Mouse (Mus musculus): ENCODE data around the gene Rgs3. TPM values are rescaled to one million over a fixed set of nuclear protein-coding genes. Genes with fewer than 3 reads are reported as not detected.

Rgs3 gene
- total RNA-seq (2021): 10 to 100 TPM; 64.1 to 69.4 TPM

DNA sequence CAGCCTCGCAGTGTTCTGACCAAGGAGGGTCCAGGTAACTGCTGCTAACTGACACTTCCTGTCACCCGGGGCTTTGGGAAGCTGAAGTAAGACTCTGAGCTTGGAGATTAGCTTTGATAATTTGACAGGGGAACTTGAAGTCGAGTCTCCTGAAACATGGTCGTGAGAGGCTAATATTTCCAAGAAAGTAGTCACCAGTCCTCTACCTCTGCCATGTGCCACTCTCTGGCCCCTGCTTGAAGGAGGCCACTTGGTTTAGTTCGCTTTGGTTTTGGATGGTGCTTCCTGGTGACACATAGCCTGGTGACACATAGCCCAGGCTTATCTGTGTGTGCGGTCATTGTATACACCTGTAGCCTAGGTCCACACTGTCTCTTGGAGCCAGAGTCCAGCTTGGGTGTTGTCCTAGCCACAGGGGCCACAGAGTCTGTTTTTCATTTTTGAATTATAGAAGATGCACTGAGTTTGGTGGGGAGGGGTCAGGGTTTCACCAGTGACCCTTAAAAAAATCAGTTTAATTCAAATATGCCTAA lies at the start of gene Rgs3:
TSS of gene Rgs3 (plus strand) at position 51 of the 533 bp plus-strand sequence.
- no peak for DNase-seq

- no peak for DNase-seq
Measured at GRCm38 (mm10) chr4:62509946-62510345, 49.7 kb upstream of the Rgs3 start.

GRCm38 (mm10) chr4:62513998-62514506 lies 45.6 kb upstream of the Rgs3 start:
- no peak for DNase-seq

- DNase-seq: no peak
Measured at GRCm38 (mm10) chr4:62514995-62515394, 44.7 kb upstream of the Rgs3 start.

DNA sequence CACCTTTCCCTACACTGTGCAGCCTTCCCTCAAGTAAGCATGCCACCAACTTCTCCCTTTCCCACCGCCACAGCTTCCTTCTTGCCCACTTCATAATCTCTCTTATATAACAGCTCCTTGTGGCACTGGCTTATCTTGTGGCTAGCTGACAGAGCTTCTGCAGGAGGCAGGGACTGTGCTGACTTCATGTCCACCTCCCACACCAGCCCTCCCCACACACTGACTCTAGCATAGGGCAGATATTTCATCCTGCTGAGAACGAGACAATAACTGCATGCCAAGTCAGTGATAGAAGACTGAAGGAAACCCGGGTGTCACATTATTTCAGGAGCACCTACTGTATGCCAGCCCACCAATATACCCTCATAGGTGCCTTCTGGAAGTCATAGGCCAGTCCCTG lies 44.2 kb upstream of the Rgs3 start:
- no peak for DNase-seq

- peak; percentile 68 for DNase-seq
Measured at GRCm38 (mm10) chr4:62516079-62516478, 43.6 kb upstream of the Rgs3 start.

- no peak for DNase-seq
Measured at GRCm38 (mm10) chr4:62516579-62516978, 43.1 kb upstream of the Rgs3 start.

GRCm38 (mm10) chr4:62517046-62517445 lies 42.6 kb upstream of the Rgs3 start:
- no peak for DNase-seq

DNA sequence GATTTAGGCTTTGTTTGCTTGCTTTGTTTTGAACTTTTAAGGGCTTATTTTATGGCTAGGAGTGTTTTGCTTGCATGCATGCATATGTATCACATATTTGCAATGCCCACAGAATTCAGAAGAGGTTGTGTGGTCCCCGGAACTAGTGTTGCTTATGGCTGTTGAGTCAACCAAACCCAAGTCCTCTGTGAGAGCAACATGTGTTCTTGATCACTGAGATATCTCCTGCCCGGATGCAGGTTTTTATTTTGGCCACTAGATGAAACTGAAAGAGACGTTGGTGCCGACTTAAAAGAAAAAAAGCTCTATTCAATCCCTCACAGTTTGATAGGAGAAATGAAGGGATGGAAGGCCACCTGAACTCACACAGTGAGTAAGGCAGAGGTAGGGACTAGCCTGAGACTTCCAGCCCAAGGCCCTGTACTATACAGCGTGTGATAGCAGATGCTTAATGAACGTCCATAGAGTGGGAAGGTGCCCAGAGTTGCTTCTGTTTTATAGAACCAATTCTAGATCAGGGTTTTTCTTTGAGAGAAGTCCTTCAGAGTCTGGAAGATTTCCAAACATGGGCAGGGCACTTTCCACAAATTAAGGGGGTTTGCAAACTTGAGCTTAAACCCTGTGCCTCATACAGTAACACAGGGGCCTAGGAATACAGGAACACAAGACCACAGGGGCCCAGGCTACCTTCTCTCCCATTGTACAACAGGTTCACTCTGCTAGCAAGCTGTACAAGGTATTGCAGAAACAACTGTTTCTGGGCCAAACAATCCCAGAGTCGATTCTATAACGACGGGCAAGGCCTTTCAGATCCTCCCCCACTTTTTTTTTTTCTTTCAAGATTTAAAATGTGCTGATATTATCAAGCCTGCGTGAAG lies 41.9 kb upstream of the Rgs3 start:
- no peak for DNase-seq

DNA sequence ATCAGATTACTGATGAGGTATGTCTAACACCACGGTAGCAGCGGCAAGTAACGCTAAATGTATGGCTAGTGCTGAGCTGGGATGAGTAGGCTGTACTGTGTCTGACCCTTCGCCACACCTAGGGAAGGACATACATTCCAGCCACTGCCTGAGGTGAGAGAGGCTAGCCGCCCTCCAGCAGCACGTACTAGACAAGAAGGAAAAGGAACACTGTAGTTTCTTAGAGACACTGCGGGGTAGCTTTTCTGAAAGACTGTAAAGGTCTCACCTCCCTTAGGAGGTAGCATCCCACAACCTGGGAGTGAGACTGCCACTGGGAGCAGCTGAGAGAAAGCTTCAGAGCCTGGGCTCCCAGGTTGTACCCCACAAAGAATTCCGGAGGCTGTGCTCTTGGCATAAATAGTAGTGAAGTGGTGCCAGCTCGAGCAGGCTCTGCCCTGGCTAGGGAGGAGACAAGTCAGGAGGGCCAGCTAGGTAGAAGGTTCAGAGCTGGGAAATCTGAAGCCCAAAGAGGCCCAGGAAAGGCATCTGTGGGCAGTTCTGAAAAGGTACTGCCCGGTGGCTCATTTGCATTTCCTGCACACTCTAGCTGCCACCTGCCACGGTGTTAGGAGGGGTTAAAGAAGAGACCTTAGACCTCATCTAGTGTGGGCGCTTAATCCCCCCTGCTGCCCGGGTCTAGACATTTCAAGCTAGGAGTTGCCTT lies 41.1 kb upstream of the Rgs3 start:
- peak; percentile 56 for DNase-seq

DNA sequence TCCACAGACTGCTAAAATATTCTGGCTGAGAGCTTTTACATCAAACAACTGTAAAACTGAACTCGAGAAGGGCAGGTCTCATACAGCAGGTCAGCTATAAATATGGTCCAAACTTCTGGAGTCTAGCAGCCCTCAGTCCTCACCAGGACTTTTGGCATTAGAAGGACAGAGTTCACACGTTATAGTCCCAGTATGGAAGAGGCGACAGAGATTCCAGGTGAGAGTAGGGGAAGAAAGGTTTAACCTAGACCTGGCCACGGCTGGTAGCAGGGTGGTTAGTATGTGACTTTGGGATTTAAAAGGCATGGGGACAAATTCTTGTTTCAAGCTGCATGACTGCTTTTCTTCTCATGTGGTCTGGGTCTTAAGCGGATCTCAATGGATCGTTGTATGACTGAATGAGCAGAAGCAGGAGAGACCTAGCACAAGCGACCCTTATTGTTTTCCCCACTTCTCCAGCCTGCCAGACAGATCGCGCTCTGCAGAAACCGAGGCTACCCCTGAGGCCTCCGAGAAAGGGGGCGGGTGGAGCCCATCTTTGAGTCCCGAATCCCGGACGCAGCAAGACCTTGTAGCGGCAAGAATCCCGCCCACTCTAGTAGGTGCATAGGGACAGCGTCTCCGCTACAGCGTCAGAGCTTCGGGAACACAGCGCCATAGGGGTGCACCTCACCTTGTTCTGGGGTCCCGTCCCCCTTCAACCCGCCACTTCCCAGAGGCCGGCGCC lies 40.4 kb upstream of the Rgs3 start:
- DNase-seq: no peak

DNA sequence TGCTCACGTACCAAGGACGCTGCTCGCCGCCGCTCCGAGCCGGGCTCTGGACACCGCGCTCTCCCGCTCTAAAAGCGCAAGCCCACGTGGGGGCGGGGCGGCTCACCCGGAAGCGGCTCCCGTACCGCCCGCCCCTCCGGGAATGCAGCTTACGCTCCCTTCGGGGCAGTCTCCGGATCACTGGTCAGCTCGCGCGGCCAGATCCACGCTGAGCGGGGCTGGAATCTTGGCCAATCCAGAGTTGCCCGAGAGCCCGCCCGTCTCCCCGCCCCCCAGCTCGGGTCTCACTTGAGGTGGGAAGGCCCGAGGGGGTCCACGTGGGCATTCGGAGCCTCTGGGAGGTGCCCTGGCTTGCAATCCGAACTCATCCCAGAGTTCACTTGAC lies 39.8 kb upstream of the Rgs3 start, which contains the start of gene Alad:
TSS of gene Alad (minus strand) at position 70 of the 385 bp plus-strand sequence.
- peak; percentile 92 for DNase-seq

DNA sequence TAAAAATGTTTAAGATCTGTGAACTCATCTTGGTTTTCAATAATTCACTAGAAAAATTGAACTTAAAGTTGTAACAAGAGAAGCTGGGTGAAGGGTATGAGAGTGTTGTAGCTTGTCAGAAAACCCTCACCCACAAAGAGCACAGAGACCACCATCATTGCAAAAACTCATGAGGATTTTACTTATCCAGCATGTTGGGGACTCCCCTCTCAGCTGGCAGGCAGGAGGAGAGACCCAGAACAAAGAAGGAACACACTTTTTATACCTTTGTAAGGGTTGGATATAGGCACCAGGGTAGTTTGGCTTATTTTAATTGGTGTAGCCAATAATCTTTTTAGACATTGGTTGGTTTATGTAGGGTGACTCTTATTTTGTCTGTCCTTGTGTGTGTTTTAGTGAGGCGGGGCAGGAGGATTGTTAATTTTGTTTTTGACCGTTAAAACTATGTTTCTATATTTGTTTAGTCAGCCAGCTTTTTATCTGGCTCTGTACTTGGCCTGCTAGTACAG lies 38.7 kb upstream of the Rgs3 start:
- no peak for DNase-seq

- peak; percentile 99 for DNase-seq
Measured at GRCm38 (mm10) chr4:62524651-62525488, 34.8 kb upstream of the Rgs3 start, which contains the start of the genes Pole3 and 4933430I17Rik. TSS of gene Pole3 (minus strand) at chr4:62525068. TSS of gene 4933430I17Rik (plus strand) at chr4:62525369.

DNA sequence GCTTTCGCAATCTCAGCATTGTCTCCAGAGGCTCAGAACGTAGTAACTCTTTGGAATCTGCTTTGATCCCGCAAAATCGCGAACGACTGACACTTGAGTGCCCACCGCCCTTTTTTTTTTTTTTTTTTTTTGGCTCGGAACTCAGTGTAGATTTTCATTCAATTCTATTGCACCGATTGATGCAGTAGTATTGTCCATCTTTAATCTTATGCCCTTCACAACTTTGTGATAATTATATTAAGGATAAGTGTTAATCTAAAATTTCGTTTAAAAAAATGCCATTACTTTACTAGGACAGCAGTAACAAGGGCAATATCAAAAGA lies 34.2 kb upstream of the Rgs3 start:
- no peak for DNase-seq

DNA sequence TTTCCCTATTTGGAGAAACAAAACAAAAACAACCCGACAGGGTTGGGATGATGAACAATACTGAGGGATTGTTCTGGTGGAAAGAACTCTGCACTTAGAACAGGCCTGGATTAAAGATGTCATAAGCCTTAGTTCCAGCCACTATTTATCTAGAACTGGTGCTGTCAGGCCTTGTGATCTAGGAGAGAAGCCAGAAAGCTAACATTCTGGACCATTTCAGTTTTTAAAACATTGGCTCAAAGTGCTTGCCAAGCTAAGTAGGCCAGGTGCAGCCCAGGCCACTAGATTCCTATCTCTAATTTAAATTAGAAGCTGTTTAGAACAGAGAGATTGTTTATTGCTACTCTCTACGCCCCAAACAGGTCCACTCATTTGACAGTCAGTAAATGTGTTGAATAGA lies 33.4 kb upstream of the Rgs3 start:
- no peak for DNase-seq

GRCm38 (mm10) chr4:62527655-62528054 lies 32.0 kb upstream of the Rgs3 start:
- no peak for DNase-seq

DNA sequence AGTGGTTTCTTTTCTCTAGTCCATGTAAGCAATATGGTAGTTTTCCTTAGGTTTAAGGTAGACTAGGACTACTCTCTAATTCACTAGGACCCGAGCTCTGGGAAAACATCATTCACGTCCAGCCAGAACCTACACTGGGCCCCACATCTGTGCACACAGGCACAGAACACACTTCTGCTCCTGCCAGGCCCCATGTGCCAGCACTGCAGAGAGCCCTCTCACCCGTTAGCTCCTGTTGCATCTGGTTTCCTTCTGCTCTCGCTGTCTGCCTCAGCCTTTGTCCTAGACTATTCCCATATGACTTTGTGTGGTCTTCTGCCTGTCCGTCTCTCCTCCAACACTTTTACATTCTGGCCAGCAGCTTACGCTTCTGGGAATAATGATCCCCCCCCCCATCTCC lies 25.9 kb upstream of the Rgs3 start:
- DNase-seq: no peak

GRCm38 (mm10) chr4:62541802-62542201 lies 17.8 kb upstream of the Rgs3 start:
- no peak for DNase-seq

- no peak for DNase-seq
Measured at GRCm38 (mm10) chr4:62543782-62544181, 15.9 kb upstream of the Rgs3 start.

GRCm38 (mm10) chr4:62544801-62545200 lies 14.8 kb upstream of the Rgs3 start:
- DNase-seq: no peak
